Mouse (Mus musculus) cerebellum, postnatal 25 days (tissue): ENCODE results near the gene Cyld.

Experiments used
- DNase-seq, 2 experiments: peaks; one replicate each; pipeline ENCODE4 v3.0.0; 2021; ENCODE audit warnings: mixed read lengths in 2 of 2

The Cyld gene

GRCm38 (mm10) chr8:88793746-88794614 is 97.2 kb downstream of the Cyld start:
- DNase-seq: peak in 1 of 2 experiments; percentile 5

- peak in 1 of 2 experiments; percentile 5 for DNase-seq
These were observed 97.7 kb downstream of the Cyld start for GRCm38 (mm10) chr8:88794615-88794907.

DNA sequence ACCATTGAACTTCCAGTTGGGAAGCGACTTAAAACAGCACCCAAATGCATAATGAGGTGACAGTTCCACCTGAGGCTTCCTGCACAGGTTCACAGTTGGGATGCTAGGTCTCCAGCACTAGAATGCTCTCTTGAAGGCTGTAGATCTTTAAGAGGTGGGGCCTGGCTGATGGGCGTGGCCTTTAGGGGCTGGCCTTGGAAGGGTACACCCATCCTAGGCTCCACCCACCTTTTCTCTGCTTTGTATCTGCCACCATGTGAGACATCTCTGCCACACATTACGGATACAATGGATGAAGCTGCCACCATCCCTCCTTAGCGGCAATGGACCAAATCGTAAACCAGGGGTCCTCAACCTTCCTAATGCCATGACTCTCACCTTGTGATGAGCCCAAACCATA is 99.1 kb downstream of the Cyld start:
- no peak for DNase-seq

- DNase-seq: no peak
These were observed 99.8 kb downstream of the Cyld start for GRCm38 (mm10) chr8:88796651-88797050.
